Mouse (Mus musculus): ENCODE results near the gene Ncoa3.
A peak's percentile ranks its signal among the peaks of the same experiment; 100 is the strongest.

The Ncoa3 gene

DNA sequence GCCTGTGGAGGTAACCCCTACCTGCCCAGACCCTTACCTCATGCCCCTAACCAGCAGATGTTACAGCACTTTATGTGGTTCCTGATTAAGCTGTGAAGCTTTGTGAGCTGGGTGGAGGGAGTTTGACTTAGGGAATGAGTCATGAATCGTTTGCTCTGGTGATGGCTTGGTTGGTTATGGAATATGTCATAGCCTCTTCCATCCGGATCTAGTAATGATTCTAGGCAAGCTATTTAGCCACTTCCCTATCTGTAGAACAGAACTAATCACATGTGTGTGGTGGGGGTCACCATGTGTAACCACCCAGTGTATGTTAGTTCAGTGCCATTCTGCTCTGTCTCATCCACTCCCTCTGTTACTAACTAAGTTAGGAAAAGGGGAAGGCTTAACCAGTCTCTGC is 52.6 kb downstream of the Ncoa3 start:
- DNase-seq: peak; percentile 87

DNA sequence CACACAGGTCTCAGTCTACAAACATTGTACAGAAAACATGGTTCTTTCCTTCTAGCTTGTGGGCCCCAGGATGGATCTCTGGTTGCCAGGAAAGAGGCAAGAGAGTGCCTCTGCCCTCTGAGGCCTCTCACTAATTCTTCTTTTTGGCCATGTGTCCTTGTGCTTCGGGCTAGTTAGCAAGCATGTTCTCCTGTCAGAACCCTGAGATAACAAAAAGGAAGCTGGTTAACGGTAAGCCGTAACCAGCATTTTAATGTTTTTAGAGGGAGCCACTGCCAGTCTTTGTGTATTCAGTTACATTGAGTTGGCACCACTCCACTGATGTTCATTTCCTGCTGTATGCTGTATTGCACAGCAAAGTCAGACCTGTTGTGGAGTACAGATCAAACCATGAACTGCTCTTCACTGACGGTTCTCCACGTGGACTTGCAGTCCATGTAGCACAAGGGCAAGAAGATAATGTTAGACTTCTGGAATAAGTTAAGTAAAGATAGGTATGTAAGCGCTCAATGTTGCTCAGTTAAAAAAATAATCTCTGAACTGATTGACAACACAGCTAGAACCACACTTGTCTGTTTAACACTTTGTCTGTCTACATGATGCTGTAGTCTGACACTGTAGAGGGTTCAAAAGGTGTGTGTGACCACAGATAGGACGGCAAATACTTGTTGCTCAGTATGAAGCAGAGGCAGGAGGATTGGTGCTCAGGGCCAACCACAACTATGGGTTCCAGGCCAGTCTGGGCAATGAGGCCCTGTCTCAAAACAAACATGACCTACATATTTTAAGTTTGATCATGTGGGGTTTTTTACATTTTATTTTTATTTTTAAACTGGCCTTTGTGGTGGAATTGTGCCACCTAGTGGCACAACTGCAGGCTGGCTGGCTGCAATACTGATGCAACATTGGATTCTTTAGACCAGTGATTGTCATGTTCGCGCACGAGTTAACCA is 53.4 kb downstream of the Ncoa3 start:
- peak; percentile 92 for DNase-seq

DNA sequence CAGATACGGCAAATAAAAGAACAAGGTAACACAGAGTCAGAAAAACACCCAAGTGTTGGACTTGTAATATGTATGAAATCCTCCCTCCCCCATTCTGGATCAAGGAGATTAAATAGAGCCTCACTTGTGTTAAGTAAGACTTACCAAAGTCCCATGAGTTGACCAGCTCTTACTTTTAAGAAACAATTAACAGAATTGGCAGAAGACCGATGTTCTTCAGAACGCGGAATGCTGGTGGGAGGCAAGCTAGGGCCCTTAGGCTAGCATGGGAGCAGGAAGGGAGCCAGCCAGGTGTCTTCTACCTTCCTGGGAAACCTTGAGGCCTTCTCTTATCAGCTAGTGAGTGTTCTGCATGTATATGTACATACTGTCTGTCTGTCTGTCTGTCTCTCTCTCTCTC is 55.5 kb downstream of the Ncoa3 start:
- no peak for DNase-seq

DNA sequence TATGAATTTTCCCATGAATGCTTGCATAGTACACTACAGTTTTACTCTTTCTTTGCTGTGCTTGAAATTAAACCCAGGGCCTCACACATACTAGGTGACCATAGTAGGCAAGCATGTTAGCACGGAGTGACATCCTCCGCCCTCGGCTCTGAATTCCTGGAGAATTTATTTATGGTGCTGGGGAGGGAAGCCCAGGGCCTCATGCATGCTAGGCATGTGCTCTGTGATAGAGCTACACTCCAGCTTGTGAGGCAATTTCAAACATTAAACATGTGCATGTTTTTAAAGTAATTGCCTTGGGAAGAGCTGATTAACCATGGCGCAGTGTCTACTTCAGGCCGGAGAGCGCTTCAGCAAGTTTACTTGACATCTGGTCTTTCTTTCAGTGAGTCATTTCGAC is 56.4 kb downstream of the Ncoa3 start:
- no peak for DNase-seq

DNA sequence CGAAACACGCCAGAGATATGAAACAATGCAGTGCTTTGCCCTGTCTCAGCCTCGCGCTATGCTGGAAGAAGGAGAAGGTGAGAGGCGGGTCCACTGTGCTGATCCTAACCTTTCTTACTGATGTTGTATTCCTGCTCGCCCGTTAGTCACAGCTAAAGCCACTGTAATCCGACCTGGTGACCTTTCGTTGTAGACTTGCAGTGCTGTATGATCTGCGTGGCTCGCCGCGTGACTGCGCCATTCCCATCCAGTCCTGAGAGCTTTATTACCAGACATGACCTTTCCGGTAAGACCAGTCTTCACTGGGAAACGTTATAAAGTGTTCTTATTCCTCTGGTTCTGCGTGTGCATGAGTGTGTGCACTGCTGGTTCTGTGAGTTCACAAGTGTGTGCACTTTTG is 59.0 kb downstream of the Ncoa3 start:
- no peak for DNase-seq

DNA sequence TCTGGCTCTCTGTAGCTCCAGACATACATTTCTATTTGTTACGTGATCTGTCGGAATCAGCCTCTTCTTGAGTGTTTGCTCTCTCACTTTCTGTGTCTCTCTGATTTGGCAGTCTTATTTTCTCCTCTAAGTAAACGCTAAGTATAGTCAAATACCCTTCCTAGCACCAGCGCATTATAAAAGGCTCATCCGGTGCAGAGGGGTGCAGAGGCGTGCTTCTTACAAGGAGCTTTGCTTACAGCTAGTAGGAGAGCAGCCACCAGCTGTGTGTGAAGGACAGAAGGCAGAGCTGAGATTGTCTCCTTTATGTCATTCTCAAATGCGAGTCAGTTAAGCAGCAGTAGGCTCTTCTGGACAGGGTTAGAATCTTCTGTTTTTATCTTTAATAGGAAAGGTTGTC is 59.5 kb downstream of the Ncoa3 start:
- no peak for DNase-seq

DNA sequence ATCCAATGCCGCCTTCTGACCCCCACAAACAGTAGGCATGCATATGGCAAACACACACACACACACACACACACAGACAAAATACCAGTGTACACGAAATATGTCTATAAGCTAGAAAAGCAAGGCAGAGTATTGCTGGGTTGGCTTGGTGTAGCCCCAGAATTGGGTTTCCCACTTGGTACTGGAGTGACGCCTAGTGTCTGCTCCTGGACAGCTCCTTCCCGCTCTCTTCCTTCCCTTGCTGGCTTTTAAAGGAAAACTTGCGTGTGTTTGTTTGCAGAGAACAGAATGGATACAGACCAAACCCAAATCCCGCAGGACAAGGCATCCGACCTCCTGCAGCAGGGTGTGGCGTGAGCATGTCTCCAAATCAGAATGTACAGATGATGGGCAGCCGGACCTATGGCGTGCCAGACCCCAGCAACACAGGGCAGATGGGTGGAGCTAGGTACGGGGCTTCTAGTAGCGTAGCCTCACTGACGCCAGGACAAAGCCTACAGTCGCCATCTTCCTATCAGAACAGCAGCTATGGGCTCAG is 61.6 kb downstream of the Ncoa3 start:
- peak; percentile 87 for DNase-seq

DNA sequence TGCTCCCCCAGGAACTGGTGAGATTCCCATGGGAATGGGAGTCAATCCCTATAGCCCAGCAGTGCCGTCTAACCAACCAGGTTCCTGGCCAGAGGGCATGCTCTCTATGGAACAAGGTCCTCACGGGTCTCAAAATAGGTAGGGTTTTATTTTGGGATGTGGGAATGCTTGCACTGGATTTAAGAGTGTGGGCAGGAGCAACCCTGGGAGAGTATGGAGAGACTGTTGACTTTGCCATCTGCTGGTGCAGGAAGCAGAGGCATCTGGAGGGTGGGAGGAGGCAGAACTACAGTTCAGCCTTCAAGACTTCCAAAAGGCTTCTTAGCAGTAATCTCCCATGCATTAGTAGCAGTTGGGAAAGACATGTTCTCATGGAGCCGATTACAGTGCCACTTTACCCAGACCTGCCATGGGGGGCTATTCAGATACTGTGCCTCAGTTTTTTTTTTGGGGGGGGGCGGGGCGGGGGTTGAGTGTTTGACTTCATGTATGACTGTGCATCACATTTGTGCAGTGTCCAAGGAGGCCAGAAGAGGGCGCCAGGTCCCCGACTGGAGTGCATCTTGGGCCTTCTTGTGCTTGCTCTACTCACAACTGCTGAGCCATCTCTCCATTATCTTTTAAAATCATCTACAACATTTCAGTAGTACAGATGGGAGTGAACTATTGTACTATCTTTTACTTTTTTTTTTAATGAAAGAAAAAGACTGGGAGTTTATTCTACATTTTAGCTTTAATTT is 67.4 kb downstream of the Ncoa3 start:
- peak; percentile 89 for DNase-seq

DNA sequence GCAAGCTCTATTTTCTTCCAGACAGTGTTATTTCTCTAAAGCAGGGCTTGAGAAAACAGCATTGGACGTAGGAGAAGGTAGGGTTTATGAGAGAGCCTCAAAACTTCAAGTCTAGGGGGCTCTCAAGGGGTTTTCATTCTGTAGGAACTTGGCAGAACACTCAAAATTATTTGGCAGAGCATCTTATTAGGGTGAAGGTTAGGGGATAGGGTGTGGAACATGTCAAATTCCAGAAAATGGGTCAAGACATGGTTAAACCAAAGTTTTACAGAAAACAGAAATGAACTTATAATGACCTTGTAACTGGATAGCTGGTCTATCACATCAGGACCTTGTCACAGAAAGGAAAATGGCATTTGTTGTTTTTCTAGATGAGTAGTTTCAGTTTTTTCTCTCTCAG is 69.6 kb downstream of the Ncoa3 start:
- DNase-seq: peak; percentile 90

DNA sequence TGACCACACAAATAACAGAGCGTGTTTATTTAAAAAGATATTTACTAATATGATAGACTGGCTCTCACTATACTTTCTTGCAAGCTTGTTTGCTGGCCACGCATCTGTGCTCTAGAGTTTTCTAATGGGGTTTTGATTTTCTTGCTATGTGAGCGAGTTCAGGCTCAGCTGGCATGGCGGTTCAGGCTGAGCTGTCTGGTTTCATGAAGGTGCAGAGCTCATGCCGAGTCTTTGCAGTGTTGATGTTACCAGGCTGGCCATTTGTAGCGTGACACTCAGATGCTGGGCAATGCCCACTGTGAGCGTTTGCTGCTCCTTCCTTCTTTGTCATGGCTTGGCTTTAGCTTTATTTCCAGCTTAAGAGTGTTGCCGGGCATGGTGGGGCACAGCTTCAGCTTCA is 70.0 kb downstream of the Ncoa3 start:
- peak; percentile 91 for DNase-seq

DNA sequence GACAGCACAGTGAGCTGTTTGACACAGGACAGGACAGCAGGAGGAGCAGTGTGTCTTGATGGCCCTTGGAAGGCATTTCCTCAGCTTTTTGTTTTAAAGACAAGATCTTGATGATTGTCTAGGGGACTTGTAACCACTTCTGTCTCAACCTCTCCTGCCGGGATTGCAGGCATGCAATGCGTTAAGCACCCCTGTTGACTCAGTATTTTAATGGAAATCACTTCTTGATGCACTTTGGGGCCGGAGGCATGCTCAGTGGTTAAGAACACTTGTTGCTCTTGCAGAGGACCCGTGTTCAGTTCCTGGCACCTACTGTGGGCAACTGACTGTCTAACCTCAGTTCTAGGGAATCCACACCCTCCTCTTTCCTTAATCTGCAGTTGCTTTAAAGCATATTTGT is 74.0 kb downstream of the Ncoa3 start:
- no peak for DNase-seq

DNA sequence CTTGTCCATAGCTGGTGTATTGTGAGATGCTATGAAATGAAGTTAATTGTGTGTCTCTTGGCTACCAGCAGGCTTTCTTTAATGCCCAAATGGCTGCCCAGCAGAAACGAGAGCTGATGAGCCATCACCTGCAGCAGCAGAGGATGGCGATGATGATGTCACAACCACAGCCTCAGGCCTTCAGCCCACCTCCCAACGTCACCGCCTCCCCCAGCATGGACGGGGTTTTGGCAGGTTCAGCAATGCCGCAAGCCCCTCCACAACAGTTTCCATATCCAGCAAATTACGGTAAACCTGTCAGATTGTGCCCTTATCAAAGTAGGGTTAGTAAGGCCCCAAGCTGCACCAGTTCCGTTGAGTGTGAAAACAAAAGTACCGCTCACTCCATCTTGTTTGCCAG is 75.8 kb downstream of the Ncoa3 start:
- DNase-seq: peak; percentile 84

DNA sequence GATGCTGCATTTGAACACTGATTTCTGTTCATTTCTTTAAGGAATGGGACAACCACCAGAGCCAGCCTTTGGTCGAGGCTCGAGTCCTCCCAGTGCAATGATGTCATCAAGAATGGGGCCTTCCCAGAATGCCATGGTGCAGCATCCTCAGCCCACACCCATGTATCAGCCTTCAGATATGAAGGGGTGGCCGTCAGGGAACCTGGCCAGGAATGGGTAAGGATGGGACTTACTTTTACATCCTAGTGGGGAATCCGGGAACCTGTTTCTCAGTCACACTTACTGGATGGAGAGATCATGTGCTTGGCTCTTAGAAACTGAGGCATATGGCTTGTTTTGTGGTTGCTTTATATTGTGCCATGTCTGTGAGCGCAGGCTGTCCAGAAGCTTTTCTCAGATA is 76.7 kb downstream of the Ncoa3 start:
- peak; percentile 86 for DNase-seq

DNA sequence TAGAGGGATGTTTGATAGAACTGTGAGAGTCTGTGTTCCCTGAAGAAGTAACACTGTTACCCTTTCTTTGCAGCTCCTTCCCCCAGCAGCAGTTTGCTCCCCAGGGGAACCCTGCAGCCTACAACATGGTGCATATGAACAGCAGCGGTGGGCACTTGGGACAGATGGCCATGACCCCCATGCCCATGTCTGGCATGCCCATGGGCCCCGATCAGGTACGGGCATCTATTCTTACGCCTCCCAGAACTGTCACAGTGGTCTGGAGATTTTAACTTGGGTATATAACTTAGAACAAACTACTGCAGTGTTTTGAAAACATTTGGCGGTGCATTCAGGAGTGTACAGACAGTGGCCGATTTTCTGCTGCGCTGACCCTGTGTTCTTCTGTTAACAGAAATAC is 77.3 kb downstream of the Ncoa3 start:
- DNase-seq: peak; percentile 90

DNA sequence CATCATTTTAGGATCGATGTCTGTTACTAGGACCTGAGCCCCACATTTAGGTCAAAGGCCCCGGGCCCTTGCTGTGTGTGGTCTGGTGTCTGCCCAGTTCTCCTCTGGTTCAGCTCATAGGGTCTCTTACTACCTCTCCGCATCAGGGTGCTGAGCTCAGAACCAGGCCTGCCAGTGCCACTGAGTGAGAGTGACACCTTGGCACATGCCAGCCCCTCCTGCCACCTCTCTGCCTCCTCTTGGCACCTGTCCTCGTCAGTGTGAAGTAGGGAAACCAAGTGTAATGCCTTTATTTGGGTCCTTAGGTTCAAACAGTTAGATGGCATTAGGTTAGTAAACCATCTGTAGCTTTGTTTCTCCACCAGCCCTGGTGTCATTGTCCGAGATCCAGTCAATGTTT is 79.0 kb downstream of the Ncoa3 start:
- peak; percentile 90 for DNase-seq

DNA sequence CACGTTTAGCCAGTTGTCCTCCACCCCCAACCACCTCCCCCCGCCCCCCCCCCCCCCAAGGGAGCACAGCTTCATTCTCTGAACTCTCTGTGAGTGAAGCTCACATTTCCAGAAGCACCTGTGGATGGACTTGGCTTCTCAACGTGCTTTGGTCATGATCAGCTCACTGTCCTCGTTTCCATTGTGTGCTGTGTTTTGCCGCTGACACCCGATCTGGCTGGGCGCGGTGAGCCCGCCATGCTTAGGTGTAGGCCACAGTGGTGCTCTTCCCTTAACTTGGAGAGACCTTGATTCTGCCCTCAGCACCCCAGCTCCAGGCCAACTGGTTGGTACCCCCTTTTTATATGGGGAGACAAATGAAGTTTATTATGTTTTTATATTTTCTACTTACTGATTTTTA is 79.5 kb downstream of the Ncoa3 start:
- DNase-seq: peak; percentile 91

DNA sequence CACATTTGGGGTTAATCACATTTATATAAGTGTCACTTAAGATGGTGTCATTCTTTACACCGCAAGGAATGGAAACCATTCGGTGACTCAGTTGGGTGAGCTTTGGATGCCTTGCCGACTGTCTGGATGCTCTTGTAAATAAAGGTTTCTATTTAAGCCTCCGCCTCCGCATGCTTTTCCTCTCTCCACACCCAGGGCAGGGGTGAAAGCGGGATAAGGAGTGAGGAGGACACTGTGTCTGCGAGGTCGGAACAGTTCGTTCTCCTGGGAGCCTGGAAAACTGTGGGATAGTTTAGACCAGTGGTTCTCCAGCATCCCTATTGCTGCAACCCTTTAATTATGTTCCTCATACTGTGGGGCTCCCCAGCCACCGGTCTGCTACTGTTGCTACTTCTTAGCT is 80.6 kb downstream of the Ncoa3 start:
- peak; percentile 95 for DNase-seq

DNA sequence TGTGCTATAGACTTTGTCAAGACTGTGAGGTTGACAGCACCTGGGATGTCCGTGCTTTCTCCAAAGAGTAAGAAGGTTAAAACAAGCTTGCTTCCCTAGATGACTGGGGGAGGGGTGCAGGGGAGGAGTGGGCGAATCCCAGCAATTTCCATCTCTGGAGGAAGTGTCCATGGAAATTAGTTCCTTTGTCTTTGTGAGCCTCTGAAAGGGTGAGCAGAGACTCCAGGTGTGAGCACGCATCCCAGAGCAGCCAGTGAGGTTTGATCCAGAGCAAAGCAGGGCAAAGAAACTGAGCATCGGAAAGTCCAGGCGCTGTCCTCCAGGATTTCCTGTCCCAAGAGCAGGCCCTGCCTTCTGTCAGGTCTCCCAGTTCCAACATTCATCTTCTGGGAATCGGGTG is 81.9 kb downstream of the Ncoa3 start:
- DNase-seq: peak; percentile 92

DNA sequence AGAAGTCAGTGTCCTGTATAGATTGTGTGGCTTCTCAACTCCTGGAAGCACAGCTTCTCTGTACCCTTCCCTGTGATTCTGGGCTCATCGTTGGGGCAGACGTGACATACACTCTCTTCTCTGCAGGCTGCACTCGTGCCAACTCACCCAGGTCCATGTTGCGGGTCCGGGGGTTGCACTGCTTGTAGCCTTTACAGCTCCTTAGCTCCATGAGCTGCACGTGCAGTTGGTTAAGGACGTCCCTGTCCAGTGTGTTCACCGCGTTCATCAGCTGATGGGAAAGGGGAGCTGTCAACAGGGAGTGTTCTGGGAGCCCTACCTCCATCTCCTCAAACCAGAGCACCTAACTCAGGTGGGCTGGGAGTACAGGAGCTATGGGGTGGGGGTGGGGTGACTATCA is 84.9 kb downstream of the Ncoa3 start:
- DNase-seq: peak; percentile 91

DNA sequence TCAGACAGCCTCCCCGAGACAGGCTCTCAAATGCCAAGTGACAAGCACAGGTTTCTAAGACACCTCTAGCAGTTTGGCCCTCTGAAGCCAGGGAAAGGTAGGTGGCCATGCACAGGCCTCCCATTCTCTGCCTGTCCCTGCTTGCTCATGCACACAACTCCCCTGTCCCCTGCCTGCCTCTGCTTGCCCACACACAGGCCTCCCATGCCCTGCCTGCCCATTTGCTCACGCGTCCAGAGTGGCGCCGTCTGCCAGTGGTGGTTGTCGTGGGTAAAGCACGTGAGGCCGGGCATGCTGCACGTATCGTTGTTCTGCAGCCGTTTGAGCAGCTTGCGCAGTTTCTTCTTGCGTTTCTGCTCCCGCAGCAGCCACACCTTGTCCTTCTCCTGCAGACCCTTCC is 86.8 kb downstream of the Ncoa3 start:
- peak; percentile 91 for DNase-seq

DNA sequence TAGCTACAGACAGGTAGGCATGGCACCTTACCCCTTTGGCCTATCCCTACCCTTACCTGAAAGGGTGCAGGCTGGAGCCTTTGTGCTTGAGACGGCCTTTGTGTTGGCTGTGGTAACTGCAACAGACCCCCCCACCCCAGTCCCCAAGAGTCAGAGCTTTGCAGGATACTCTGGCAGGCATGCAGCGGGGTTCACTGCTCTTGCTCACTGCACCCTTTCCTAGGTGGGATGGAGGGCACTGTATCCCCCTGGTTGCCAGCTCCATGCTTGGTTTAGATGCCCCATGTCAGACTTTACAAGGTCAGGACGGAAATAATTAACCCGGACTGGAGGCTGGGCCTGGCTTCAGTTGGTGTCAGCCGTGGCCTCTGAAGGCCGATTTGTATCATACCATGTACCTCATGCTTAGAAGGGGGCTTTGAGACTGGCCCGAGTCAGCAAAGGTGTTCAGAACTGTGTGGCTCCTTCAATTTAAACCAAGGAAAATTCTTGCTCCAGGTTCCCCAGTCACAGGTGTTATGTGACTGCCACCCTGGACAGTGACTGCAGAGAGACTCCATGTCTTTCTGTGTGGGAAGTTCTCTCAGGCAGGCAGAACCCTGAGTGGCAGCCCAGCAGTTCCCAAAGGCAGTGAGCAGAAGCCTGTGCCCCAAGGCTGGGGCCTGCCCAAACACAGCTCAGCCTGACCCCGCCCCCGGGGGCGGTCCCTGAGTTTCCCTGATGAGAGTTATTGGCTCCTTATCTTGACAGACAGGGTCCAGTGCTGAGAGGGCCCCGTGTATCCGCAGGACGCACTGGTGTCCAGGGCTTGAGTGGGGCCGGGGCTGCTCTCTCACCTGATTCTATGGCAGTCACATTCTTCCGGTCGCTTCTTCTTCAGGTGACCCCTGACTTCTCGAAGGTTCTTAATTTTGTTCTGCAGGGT is 87.8 kb downstream of the Ncoa3 start:
- peak; percentile 98 for DNase-seq

DNA sequence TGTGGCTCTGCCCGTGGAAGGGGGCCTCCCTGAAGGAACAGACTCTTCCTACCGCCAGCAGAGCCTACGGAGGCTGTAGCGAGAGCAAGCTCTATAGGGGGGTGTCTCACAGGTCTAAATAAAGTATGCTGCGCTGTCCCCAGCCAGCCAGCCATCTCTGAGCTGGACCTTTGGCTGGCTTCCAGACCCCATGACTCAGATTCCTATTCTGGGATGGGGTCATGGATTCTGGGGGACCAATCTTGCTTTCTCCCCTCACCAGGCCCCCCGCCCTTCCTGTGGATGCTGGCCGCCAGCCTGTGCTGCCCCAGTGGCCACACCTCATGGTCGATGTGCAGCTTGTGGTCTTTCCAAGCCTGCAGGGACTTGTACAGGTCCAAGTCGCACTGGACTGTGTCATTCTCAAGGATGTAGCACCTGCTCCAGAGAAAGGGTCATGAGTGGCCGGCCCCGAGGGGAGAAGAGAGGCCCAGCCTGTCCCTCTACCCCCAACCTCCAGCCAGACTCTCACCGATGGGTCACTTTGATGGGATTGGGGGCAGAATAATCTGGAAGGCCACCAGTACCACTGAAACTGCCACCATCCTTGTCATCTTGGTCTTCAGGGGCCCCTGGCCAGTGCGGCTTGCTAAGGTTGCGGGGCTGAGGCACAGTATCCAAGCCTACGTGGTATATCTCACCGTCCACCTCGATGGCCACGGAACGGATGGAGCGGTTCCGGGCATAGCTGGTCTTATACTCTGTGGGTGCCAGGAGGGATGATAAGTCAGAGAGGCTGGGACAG is 88.7 kb downstream of the Ncoa3 start:
- peak; percentile 98 for DNase-seq

Data from heart, adult 11 months (tissue).